Mouse (Mus musculus): Measurements from ENCODE around the gene Cd96. TPM values are rescaled to one million over a fixed set of nuclear protein-coding genes. Genes with fewer than 3 reads are reported as not detected.
A peak's percentile ranks its signal among the peaks of the same experiment; 100 is the strongest.
"Not testable (repeated sequence)": the region's sequence is repeated elsewhere in the genome, so short reads cannot be mapped to it uniquely, and the experiment has no call there.

The Cd96 gene
- total RNA-seq (2021), result not detected
- long read RNA-seq, experiment 1, result 0 reads
- long read RNA-seq, experiment 2, result 0 reads

DNA sequence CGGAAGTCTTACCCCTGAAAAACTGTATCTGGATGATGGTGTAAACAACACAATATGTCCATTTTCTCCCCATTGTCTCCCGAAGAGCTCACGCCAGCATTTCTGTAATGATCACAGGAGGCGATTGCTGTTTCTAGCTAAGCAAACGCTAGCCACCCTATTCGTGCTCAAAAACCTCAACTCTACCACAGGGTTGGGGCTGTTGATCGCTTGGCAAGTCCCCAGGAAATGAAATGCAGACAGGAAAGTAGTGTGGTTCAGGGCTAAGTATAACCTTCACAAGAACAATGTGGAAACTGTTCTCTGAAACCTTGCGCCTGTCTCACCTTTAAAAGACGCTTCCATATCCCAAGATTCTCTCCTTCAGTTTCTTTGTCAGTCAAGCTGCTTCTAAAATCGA is at the start of gene Cd96:
Gene Cd96, minus strand, starts transcription at position 232 of the 400 bp plus-strand sequence.
- DNase-seq (ENCODE audit: low spot score), result no peak

DNA sequence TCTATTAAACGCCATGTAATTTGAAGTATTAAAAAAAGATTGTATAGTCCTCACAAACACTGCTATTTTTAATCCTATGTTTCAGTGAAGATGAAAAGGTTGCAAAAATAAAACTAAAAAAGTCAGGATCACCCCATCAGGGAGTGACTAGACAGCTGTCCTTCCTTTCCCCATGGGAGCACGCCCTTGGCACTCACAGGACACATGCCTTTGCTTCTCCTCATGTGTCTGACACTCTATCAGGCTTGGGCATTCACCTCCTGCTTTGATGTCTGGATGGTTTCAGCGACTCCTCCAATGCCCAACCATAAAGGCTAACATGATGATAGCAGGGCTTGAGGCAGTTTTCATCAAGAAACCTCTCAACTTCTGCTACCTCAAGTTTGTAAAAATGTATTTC is 46.9 kb upstream of the Cd96 start:
- DNase-seq (ENCODE audit: low spot score), result peak; percentile 40

DNA sequence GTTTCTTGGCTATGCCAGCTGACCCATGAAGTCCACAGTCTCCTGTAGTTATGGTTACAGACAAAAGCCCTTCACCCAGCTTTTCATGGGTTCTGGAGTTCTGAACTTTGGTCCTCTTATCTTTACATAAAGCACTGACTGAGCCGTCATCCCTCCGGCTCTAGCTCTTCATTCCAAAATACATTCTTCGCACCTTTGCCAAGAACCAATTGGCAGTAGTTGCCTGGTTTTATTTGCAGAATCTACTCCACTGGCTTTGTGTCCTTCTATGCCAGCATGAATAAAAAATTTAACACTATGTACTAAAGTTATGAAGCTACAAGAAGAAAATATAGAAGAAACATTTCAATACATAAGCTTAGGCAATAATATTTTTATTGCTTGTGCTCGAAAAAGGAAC is 45.3 kb upstream of the Cd96 start:
- no peak for DNase-seq (ENCODE audit: low spot score)

DNA sequence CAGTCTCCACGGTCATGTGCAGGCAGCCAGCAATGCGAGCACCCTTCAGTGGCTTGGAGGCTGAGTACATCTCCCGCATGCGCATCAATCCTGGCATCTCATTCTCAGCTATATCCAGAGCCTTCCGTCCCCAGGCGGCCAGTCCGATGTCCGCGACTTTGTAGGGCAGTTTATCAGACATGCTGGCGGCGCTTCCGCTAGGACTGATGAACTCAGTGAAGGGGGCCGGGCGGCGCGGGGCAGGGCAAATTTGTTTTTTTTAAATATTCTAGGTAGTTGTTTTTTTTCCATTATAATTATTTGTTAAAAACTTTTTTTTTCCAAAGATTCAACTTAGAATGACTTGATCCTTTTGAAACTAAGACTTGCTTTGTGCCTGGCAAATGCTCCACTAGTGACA is 34.8 kb upstream of the Cd96 start, which contains the start of gene Gm4737:
Gene Gm4737, minus strand, starts transcription at position 246 of the 400 bp plus-strand sequence.
- not testable (repeated sequence) for DNase-seq (ENCODE audit: low spot score)

DNA sequence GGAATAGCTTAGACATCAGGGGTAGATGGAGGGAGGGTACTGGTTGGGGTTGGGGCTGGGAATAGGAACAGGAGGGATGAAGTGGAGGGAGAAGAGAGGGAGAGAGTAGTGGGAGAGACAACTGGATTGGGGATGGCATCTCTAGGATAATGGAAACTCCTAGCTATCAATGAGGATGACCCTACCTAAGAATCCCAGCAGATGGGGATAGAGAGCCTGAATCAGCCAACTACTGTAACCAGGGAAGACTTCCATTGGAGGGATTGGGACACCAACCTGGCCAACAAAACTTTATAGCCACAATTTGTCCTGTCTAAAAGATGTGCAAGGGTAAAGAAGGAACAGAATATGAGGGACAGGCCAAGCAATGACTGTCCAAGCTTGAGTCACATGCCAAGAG is 31.1 kb upstream of the Cd96 start:
- DNase-seq (ENCODE audit: low spot score), result no peak

DNA sequence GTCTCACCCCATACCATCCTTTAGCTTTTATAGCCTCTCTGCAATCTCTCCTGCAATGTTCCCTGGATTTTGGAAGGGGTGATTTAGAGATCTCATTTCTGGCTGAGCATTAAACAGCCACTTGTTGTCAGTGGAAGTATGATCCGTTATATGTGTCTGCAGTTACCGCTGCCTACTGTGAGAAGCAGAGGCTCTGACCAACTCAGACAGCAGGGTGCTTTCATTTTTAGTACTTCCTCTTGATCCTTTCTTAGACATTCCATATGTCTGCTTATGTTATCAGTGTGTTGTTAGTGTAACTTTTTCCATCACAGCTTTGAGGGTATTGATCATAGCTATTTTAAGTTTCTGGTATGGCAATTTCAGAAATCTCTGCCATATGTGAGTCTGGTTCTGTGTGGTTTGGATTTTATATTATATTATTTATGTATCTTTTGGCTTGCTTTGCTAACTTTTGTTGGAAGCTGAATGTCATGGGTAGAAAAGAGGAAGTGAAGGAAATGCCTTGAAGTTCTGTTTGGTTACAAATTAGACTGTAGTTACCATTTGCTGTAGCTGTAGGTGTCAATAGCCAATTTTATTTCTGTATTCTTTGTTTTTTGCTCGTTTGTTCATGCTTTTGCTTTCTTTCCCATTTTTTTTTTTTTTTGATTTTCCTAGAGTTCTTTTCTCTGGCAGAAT is 28.8 kb upstream of the Cd96 start:
- DNase-seq (ENCODE audit: low spot score), result no peak

DNA sequence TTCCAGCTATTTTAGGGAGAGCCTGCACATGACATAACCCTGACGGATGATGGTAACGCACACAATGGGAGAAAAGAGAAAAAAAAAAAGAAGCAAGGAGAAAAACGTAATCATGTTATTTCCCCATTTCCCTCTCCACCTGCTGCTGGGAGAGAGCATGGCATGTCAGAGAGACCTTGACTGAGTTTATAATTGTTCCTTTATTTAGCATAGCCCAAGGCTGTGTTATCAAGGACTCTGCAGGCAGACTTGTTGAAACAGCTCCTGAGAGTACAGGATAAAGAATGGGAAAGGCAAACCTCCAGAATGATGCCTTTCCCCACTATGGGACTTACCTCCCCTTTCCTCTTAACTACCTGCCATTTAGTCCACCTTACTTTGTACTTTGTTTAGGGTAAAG is 26.9 kb upstream of the Cd96 start:
- DNase-seq (ENCODE audit: low spot score), result no peak

DNA sequence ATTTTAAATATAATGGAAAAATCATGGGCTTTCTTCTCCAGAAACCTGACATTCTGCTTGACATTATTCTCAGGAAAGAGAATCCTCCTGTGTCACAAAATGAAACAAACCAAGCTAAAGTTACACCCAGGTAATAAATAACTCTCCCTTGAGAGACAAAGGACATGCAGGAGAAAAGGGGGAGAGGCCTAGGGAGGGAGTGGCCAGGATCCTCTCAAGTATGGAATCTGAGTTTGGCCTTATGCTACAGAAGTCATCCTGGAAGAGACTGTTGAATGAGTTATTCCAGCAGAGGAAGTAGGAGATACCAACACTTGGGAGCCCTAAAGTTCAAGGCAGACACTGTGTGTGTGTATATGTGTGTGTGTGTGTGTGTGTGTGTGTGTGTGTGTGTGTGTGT is 2.2 kb upstream of the Cd96 start:
- no peak for DNase-seq (ENCODE audit: low spot score)

DNA sequence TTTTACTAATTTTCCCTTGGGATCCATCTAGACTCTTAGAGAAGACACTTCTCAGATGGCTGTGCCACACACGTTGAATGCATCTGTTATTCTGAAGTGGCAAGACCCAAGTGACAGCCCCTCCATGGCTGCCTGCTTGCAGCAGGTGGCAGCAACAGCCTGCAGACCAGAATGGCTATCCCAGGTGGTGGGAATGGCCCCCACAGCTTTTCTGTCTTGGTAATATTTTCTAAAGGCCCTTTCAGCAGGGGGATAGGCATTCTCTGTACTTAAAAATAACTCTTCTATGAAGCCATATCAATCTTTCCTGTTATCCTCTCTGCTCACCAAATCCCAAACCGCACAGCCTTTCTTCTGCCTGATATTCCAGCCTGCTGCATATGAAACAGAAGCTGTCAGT is 1.4 kb upstream of the Cd96 start:
- no peak for DNase-seq (ENCODE audit: low spot score)

DNA sequence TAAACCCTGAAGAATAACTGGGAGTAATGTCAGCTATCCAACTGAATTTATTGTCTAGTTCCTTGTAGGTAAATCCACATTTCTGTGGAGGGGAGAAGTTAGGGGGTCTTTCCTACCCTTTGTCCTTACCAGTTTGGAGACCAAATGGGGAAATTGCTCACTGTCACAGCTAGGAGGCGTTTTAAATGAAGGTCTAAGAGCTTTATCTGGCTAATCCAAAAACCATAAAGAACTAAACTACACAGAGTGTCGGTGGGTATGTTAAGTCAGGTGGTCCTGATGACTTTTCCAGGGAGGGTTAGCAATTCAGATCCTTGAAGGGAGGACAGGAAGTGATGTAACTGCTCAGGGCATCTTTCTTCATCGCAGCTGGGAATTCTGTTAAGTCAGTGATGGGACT is 556 bp upstream of the Cd96 start:
- DNase-seq (ENCODE audit: low spot score), result no peak

DNA sequence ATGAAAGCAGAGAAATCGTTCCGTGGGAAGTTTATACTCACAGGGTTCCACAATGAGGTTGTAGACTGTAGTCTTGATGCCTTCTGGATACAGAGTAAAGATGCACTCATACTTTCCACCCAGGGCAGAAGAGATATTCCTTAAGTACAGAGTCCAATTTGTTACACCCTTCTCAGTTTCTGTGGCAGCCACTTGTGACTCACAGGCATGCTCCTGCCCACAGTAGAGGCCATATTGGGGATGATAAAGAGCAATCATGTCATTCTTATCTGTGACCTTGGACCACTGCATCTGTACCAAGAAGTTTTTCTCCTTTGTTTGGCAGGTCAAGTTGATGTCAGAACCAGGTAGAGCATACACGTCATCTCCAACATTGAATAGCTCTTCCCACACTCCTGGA is 2.4 kb downstream of the Cd96 start:
- no peak for DNase-seq (ENCODE audit: low spot score)

DNA sequence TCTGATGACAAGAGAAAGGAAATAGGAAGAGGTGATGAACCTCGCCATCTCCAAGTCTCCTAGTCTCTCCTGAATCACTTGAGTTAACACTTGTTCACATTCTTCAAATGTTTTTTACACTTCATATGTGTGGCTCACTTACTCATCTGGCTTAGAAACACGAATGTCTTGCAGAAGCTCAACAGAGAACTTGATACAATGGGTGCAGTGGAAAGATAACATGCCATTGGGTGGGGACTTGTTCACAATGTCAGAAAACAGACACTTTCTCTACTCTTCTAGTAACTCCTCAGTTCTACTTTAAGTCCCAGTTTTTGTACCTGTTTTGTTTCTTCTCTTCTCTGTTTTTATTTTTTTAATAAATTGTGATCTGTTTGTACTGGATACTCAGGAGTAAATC is 5.3 kb downstream of the Cd96 start:
- no peak for DNase-seq (ENCODE audit: low spot score)

DNA sequence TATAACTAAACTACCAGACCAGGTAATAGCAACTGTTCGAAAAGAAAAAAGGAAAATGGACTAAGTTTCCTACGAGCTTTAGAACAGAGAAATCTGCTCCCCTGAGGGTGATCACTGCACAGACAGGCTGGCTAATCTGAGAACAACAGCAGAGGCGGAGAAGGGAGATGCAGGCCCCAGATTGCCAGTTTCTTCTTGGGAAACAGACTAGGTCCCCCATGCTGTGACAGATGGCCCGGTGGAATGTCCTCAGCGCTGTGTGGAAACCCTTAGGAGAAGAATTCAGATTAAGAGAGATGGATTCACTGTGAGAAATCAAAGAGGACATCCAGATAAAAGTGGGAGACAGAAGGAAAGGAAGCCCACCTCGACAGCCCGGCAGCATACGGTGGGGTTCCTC is 10.5 kb downstream of the Cd96 start:
- DNase-seq (ENCODE audit: low spot score), result no peak

DNA sequence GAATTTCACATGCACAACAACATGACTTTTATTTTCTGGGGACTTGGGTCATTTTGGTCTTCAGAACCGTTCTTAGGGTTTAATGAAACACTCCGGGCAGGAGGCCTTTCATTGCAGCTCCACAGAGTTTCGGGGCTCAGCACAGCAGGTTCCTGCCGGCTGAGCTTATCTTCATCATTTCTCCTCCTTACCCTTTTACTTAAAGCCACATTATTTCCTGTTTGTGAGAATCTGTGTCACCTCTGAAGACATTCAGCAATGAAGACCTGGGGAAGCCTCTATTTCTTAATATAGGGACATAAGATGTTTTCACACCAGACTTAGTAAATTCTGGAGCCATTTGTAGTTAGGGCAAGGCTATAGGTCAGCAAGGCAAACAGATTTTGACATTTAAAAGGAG is 12.6 kb downstream of the Cd96 start:
- no peak for DNase-seq (ENCODE audit: low spot score)

DNA sequence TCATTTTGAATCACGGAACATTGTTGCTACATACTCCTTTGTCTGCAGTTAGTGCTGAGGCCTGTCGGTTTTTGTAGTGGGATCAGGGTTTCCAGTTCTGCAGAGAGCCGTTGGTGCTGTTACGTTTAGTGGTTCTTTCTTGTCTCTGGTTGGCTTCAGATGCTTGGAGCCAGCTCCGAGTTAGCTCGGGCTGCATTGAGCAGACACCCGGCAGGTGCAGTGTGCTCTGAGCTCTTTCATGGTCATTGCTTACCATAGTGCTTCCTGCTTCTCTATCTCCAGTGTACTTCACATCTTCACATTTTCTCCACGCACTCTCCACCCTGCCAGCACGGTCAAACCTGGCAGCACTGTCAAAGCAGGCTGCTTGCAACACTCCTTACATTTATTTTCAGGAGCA is 15.6 kb downstream of the Cd96 start:
- no peak for DNase-seq (ENCODE audit: low spot score)

DNA sequence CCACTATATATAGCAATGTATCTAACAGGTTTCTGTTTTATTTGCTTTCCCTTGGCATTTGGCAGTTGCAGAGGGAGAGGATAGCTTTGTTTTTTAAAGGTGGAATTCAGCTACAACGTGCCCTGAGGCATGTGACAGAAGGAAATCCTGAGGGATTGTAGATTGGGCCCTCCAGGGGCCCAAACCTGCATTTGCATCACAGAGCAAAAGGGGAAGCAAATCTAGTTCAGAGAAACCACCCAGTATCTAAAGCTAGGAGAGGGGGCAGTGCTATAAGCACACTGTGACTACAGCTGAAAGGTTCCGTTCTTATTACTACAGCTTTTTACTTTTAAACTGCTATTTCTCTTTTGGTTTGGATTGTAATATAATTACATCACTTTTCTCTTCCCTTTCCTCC is 18.3 kb downstream of the Cd96 start:
- no peak for DNase-seq (ENCODE audit: low spot score)

DNA sequence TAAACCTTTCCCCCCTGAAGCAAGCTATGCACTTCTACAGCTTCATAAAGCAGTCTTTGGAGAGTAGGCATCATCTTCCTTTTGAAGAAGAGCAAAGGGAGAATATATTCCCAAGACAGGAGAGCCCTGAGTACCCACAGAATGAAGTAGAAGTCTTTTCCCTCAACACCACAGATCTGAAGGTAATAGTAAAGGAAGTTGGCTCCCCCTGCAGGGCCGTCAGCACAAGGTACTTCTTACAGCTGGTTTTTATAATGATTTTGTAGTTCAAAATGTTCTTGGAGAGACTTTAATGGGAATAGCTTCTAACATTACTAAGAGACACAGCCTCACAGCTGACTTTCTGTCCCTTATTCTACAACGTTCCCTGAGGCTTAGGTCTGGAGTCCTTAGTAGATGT is 19.8 kb downstream of the Cd96 start:
- peak; percentile 23 for DNase-seq (ENCODE audit: low spot score)

DNA sequence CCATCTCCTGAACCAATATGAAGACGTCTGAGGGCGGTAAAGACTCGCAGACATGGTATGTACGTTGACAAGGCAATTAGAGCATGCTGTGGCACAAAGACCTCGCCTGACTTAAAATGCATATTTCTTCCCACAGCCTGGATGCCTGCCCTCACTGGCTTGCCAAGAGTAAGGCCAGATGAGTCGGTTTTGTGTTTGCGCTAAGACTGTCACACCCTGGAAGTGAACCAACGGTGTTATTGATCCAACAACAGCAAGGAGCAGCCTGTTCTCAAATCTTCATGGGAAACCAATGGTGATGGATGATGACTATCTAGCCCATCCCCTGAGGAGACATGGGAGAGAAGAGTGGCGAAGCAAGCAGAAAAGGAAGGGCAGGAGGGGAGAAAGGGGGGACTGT is 22.6 kb downstream of the Cd96 start:
- DNase-seq (ENCODE audit: low spot score), result peak; percentile 54

DNA sequence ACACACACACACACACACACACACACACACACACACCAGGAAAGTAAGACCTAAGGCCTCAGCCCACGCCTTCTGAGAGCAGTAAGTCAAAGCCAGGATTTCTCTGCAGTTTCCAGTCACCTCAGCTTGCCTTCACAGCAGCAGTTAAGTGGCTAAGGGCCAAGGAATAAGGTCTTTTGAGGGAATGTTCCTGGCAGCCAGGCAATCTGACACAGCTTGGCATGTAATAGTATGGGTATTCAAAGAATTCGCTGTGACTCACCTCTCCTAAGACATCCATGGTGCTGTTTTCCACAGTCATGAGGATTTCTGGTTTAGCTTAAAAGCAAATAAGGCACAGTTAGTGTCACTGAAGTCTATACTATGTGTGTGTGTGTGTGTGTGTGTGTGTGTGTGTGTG is 25.6 kb downstream of the Cd96 start:
- peak; percentile 48 for DNase-seq (ENCODE audit: low spot score)

DNA sequence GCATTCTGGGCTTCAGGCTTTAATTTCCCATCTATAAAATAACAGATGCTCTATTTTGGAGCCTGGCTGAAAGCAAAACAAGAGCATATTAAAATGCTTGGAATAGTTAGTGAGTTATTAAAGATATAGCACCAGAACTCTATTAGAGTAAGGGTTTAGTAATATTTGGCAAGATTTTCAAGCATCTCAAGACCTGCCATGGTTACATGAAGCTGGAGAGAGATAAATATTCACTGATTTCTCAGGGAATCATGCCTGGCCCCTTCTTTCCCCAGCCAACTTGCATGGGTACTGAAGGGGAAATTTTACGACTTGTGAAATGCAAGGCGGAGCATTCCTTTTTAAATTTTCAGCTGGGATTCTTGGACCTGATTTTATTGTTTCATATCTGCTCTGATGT is 27.1 kb downstream of the Cd96 start:
- DNase-seq (ENCODE audit: low spot score), result peak; percentile 17

DNA sequence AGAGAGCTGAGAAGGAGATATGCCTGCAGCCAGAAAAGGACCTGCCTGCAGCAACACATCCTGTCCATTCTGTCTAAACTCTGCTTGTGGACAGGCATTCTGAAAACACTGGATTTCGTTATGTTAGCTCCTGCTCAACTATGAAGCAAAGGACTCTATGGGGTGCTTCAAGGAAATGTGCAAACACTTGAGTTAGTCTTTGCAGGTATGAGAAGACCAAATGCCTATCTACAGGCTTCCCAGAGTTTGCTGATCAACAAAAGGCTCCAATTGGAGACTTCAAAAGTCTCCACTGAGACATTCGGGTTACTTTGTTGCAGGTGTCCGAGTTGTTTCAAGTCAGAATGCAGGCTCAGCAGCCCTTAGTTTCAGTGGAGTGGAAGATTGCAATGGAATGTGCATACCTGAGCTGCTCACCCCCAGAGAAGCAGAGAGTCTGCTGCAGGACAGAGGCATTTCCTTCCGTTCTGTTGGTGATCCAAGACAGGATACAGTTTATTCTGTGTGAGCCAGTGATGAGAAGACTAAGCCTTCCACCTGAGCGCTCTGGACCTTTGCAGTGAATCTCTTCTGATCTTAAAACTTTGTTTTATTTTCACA is 33.1 kb downstream of the Cd96 start:
- DNase-seq (ENCODE audit: low spot score), result no peak

DNA sequence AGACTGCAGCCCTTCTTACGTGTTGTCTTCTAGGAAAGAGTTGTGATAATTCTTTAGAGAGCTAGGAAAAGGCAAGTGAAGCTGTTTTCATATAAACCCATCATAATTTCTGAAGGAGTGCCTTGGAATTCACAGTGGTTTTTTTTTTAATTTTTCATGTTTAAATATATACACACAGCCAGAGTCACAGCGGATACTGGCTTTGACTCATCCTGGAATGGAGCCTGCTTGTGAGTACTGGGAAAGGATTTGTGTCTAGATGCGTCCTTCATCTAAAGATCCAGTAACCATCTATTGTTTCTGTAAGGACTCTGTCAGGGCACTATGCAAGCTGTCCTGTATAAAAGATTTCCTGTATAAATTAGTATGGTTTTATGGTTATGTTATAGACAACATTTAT is 52.1 kb downstream of the Cd96 start:
- no peak for DNase-seq (ENCODE audit: low spot score)

DNA sequence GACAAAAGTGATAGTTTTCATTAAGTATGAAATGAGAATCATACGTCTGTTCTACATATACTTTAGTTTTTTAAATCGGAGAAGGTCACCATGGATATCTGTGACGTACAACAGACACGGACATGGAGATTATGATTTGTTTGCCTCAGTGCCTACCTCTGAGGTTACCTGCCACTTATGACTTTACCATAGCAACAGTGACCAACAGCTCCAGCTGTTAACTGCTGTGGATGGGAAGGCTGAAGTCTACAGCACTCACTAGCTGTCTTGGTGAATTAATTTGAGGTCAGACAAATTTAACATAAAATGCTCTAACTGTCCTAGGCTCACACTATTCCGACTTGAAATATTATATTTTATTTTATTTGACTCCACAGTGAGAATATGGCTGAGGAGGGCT is 56.8 kb downstream of the Cd96 start:
- DNase-seq (ENCODE audit: low spot score), result no peak

DNA sequence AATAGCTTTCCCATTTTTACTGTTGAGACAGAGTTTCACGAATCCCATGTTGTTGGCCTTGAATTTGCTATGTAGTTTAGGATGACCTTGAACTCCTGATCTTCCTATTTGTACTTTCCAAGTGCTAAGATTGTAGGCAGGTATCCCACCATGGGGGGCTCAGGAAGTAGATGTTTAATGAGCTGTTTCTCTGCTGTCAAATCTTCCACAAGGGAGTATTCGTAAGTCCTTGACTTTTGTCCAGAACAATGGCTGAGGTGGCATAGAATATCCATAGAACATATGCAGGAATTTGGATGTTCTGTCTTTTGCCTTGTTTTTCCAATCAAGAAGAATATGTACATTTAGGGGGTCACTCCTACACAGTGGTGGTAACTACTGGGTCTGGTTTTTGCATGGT is 73.1 kb downstream of the Cd96 start:
- no peak for DNase-seq (ENCODE audit: low spot score)
